Mouse (Mus musculus) liver, adult 2 months (tissue): Measurements from ENCODE around the gene Lrrc15.

Experiments used
- CTCF ChIP-seq: fragments of 200-500 bp; IDR thresholded peaks from 2 replicates; pipeline ENCODE4 v1.5.1; 2011; ENCODE audit warnings: low read depth, low read length, control low read depth
- POLR2A ChIP-seq: fragments of 200-500 bp; IDR thresholded peaks from 2 replicates; pipeline ENCODE4 v1.6.1; 2011; ENCODE audit warnings: low read length, control low read depth; ENCODE audit not compliant: insufficient read depth; ENCODE audit errors: extremely low read depth

- TF ChIP-seq CTCF (peak; percentile 97), POLR2A (no peak)
Measured at GRCm38 (mm10) chr16:30252003-30252418, 31.0 kb downstream of the Lrrc15 start.
